Mouse (Mus musculus) thymus, adult 2 months (tissue): Measurements from ENCODE around the gene Lpgat1. TPM values are rescaled to one million over a fixed set of nuclear protein-coding genes. Genes with fewer than 3 reads are reported as not detected.
A peak's percentile ranks its signal among the peaks of the same experiment; 100 is the strongest.

ENCODE experiments used
- DNase-seq: peaks from one replicate; pipeline ENCODE4 v3.0.0; 2021
- H3K27ac ChIP-seq: fragments of 200-500 bp; 2 replicates; pipeline ENCODE4 v1.5.1; 2012; ENCODE audit warnings: low read length, control low read depth; ENCODE audit not compliant: control insufficient read depth, insufficient read depth
- H3K27me3 ChIP-seq: fragments of 200-500 bp; 2 replicates; pipeline ENCODE4 v1.6.1; 2012; ENCODE audit warnings: mild to moderate bottlenecking, low read length, moderate library complexity, mixed read lengths; ENCODE audit not compliant: control insufficient read depth, insufficient read depth
- H3K36me3 ChIP-seq: fragments of 200-500 bp; 2 replicates; pipeline ENCODE4 v1.6.1; 2012; ENCODE audit warnings: mild to moderate bottlenecking, low read length, moderate library complexity; ENCODE audit not compliant: control insufficient read depth, insufficient read depth
- H3K4me1 ChIP-seq: fragments of 200-500 bp; replicated peaks from 2 replicates; pipeline ENCODE4 v1.6.1; 2012; ENCODE audit warnings: low read length; ENCODE audit not compliant: control insufficient read depth, insufficient read depth
- H3K4me3 ChIP-seq: fragments of 200-500 bp; 2 replicates; pipeline ENCODE4 v1.5.1; 2012; ENCODE audit warnings: mild to moderate bottlenecking, low read length, control low read depth, moderate library complexity; ENCODE audit not compliant: control insufficient read depth, insufficient read depth
- CTCF ChIP-seq: fragments of 200-500 bp; IDR thresholded peaks from 2 replicates; pipeline ENCODE4 v1.5.1; 2012; ENCODE audit warnings: mild to moderate bottlenecking, control low read depth, low read length, moderate library complexity, borderline replicate concordance; ENCODE audit not compliant: control insufficient read depth, poor library complexity, insufficient read depth; ENCODE audit errors: extremely low read depth
- POLR2A ChIP-seq: fragments of 200-500 bp; IDR thresholded peaks from 2 replicates; pipeline ENCODE4 v1.6.1; 2012; ENCODE audit warnings: mild to moderate bottlenecking, low read length, control low read depth, moderate library complexity; ENCODE audit not compliant: control insufficient read depth, poor library complexity, insufficient read depth; ENCODE audit errors: extremely low read depth
- WGBS: fragments of 180-500 bp; shearing (Covaris S2); methylation state at CpG from one replicate; pipeline ENCODE4 v1.1.7; 2018; 5-methylcytosine and 5-hydroxymethylcytosine counted together
- polyA plus RNA-seq: library from polyadenylated mRNA; depleted of rRNA; stranded (reverse); fragments of >200 nt; gene quantifications from 2 replicates; pipeline ENCODE4 v1.2.3, GENCODE M21; 2012; rRNA removed

Gene Lpgat1
- polyA plus RNA-seq, 1 experiment: 11.2 TPM

DNA sequence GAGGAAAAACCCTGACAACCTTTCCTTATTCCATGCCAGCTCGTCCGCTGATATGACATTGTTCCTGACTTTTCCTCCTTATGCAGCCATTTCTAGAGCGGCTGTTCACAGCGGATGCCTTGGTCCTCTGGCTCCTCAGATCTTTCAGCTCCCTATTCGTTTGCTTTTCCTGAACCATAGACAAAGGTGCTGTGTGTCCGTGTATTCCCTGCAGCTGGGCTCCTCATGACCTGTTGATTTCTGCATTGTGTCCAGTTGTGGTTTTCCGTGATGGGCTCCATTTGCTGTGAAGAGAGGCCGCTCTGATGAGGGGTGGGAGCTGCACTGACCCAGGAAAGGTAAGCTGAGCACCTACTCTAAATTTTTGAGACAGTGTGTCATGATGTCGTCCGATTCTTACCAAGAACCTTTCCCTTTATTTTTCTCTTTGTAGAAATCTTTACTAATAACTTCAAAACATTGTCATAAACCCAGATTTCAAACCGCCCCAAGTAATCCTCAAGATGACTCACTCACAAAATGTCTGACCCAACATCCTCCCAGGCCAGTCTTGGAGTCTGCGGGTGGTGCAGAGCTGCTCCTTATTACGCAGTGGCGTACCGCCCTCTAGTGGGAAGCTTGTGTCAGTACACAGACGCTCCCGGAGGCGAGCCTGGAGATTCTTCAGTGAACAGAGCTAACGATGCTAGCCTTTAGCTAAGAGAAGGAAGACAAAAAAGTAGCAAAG is 99.9 kb downstream of the Lpgat1 start:
- TF ChIP-seq CTCF: peak; percentile 91
- TF ChIP-seq POLR2A: 0 out of 2 replicates have a peak, but pooled peaks have one; percentile 31
- Histone ChIP-seq H3K27ac (no peak overlapping the region), H3K4me1 (peaks cover 8% of the 10 kb centered on the region), H3K36me3 (no peaks in the 10 kb centered on the region), H3K4me3 (no peak overlapping the region), H3K27me3 (no peaks in the 10 kb centered on the region)
- WGBS: 47% methylated on average over 19 of the region's 19 CpGs
- DNase-seq: peak; percentile 81

DNA sequence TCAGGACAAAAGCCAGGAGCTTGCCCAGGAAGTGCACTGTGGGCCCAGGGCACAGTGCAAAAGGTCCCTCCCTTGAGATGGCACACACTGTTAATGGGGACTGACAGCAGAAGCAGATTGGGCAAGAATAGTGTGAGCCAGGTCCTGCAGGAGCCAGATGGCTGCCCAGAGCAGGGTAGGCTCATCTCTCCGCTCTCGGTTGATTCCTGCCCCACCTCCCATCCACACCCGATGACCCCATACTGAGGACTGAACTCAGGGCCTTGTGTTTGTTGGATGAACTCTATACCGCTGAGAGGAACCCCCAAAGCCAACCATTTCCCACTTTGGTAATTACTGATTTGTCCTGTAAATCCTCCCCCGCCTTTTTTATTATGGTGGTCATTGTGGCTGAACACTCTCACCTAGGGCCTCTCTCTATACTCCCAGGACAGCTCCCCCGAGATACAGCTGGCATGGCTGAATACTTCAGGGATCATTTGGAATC is 100.6 kb downstream of the Lpgat1 start:
- H3K4me1 ChIP-seq: peaks cover 6% of the 10 kb centered on the region
- no peak overlapping the region for H3K27ac ChIP-seq
- 64% methylated on average over 6 of the region's 6 CpGs for WGBS
- DNase-seq: no peak
- no peaks in the 10 kb centered on the region for H3K36me3 ChIP-seq
- no peaks in the 10 kb centered on the region for H3K27me3 ChIP-seq
- no peak overlapping the region for H3K4me3 ChIP-seq
- TF ChIP-seq POLR2A: no peak
- TF ChIP-seq CTCF: no peak

DNA sequence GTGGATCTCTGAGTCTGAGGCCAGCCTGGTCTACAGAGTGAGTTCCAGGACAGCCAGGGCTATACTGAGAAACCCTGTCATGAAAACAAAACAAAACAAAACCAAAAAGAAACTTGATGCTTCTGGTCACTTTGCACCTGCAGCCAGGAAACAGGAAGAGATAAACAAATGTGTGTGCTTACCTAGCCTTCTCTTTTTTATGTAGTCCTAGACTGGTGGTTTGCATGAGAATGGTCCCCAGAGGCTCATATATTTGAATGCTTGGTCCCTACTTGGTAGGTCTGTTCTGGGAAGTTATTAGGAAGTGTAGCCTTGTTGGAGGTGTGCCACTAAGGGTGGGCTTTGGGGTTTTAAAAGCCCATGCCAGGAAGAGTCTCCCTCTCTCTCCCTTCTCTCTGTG is 101.4 kb downstream of the Lpgat1 start:
- no peak overlapping the region for H3K27ac ChIP-seq
- no peak overlapping the region for H3K4me3 ChIP-seq
- peaks cover 4% of the 10 kb centered on the region for H3K4me1 ChIP-seq
- no peak for DNase-seq
- H3K36me3 ChIP-seq: no peaks in the 10 kb centered on the region
- TF ChIP-seq POLR2A: no peak
- no peaks in the 10 kb centered on the region for H3K27me3 ChIP-seq

DNA sequence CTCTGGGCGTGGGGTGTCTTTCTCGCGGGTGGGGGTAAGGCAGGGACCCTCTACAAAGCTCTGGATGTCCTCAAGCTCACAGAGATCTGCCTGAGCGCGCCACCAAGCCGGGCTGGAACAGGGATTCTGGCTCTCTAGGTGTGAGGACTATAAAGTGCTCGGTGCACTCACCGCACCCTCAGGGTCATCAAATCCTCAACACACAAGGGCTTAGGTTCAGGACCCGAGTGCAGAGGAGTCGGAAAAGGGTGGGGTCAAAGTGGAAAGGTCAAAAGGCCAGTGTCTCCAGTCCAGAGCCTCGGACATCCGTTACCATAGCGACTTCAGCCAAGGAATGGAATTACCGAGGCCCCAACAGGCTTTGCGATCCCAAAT is 103.3 kb downstream of the Lpgat1 start:
- Histone ChIP-seq H3K36me3 (peaks cover 4% of the 10 kb centered on the region; the same call in 1 of the 2 replicates), H3K4me3 (peak overlapping the region; percentile 76), H3K27me3 (no peaks in the 10 kb centered on the region), H3K4me1 (peaks cover 4% of the 10 kb centered on the region), H3K27ac (no peak overlapping the region)
- 19% methylated on average over 15 of the region's 15 CpGs for WGBS
- no peak for TF ChIP-seq POLR2A
- TF ChIP-seq CTCF: no peak
- DNase-seq: no peak

DNA sequence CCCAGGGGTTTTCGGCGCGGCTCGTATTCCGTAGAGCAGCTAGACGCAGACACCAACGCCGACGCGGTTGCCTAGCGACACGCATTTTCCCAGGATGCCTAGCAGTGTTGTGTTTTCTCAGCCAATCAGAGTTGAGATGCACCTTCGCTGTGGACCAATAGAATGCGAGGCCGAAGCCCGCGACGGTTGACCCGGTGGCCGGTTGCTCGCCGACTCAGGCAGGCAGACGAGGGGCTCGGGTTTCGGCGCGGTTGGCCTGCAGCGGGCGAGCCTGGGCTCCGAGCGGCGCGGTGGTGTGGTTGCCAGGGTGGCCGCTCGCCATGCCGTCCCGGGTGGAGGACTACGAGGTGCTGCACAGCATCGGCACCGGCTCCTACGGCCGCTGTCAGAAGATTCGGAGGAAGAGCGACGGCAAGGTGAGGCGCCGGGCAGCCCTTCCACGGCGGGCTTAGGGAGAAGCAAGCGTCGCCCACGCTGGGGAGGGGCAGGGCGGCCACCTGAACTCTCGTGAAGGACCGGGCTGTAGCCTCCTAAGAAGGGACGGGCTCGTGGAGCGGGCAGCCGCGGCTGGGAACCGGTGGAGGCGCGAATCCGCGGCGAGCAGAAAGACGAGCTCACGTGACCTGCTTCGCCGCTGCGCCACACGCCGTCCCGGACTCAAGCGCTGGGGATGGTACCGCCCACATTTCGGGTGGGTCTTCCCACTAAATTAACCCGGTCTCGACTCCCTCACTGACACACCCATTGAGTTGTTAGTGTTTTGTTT is 103.9 kb downstream of the Lpgat1 start, which contains the start of gene Nek2:
TSS of gene Nek2 (plus strand) at position 119 of the 766 bp plus-strand sequence.
- peak; percentile 95 for DNase-seq
- Histone ChIP-seq H3K36me3 (peaks cover 4% of the 10 kb centered on the region; the same call in 1 of the 2 replicates), H3K4me3 (peak within 1 kb of the TSS; percentile 76), H3K27me3 (no peaks in the 10 kb centered on the region), H3K27ac (no peak within 1 kb of the TSS), H3K4me1 (peaks cover 4% of the 10 kb centered on the region)
- 0 out of 2 replicates have a peak, but pooled peaks have one; percentile 23 for TF ChIP-seq CTCF
- TF ChIP-seq POLR2A: peak; percentile 44
- WGBS: under 1% methylated on average over 79 of the region's 79 CpGs

DNA sequence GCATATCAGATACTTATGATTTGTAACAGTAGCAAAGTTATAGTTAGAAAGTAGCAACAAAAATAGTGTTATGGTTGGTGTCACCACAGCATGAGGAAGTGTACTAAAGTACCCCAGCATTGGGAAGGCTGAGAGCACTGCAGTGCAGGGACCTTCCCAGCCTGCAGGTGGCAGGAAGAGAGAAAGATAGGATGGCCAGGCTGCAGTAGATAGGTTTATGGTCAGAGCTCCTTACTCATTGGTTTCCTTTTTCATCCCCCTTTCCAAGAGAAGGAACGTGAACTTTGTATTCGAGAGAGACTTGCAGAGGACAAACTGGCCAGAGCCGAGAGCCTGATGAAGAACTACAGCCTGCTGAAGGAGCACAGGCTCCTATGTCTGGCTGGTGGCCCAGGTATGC is 111.5 kb downstream of the Lpgat1 start:
- H3K4me1 ChIP-seq: no peaks in the 10 kb centered on the region
- no peak for DNase-seq
- H3K27ac ChIP-seq: no peak overlapping the region
- H3K27me3 ChIP-seq: no peaks in the 10 kb centered on the region
- H3K4me3 ChIP-seq: no peak overlapping the region
- 65% methylated on average over 3 of the region's 3 CpGs for WGBS
- peaks cover 35% of the 10 kb centered on the region for H3K36me3 ChIP-seq
- TF ChIP-seq POLR2A (no peak), CTCF (no peak)

DNA sequence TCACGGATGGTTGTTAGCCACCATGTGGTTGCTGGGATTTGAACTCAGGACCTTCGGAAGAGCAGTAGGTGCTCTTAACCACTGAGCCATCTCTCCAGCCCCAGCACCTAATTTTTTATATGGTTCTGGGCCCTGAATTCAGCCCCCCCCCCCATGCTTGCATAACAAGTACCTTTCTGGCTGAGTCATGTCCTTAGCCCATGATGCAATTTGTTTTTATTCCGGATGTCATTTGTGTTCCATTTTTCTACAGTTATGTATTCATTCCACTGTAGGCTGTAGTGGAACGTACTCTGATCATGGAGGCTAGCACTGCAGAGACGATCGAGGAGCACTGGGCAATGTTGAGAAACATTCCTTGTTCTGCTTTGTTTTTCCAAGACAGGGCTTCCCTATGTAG is 115.8 kb downstream of the Lpgat1 start:
- Histone ChIP-seq H3K4me3 (no peak overlapping the region), H3K4me1 (no peaks in the 10 kb centered on the region), H3K27me3 (no peaks in the 10 kb centered on the region), H3K27ac (no peak overlapping the region), H3K36me3 (peaks cover 16% of the 10 kb centered on the region)
- 98% methylated on average over 6 of the region's 6 CpGs for WGBS
- no peak for DNase-seq
- TF ChIP-seq CTCF: no peak
- TF ChIP-seq POLR2A: no peak

Other genes starting within 250 kb of the Lpgat1 start
- gene Dtl, start 142.3 kb upstream of the Lpgat1 start, polyA plus RNA-seq: 13.7 and 20.2 TPM in 2 replicates
- 62.2 and 71.0 TPM in 2 replicates for gene Ints7, start 142.2 kb upstream of the Lpgat1 start, polyA plus RNA-seq
- 14.9 and 24.3 TPM in 2 replicates for gene Nek2, start 103.6 kb downstream of the Lpgat1 start, polyA plus RNA-seq
- gene Slc30a1, start 188.9 kb downstream of the Lpgat1 start, polyA plus RNA-seq: 8.4 and 9.1 TPM in 2 replicates